Mouse (Mus musculus) CD8-positive naive resting alpha-beta T cell, adult 2 months (primary cell): ENCODE measurements around the gene Stat3.
A peak's percentile ranks its signal among the peaks of the same experiment; 100 is the strongest.

ENCODE experiments used
- DNase-seq, 2 experiments: peaks; one replicate each; pipeline ENCODE4 v3.0.0; 2022; ENCODE audit warnings: low read depth in 2 of 2, low spot score in 2 of 2

Stat3 gene

GRCm38 (mm10) chr11:100939512-100940151 is at the start of gene Stat3:
Stat3 (minus strand) TSS chr11:100939540.
- peak; percentile 98 to 99 for DNase-seq

GRCm38 (mm10) chr11:100988674-100989073 is 49.3 kb upstream of the Stat3 start:
- no peak for DNase-seq

- DNase-seq, result no peak
Measured at GRCm38 (mm10) chr11:100985607-100986006, 46.3 kb upstream of the Stat3 start.

- DNase-seq, result no peak
Measured at GRCm38 (mm10) chr11:100983778-100984131, 44.4 kb upstream of the Stat3 start.

- peak; percentile 72 to 80 for DNase-seq
Measured at GRCm38 (mm10) chr11:100983125-100983777, 43.9 kb upstream of the Stat3 start.

- no peak for DNase-seq
Measured at GRCm38 (mm10) chr11:100982087-100982486, 42.7 kb upstream of the Stat3 start.

- no peak for DNase-seq
Measured at GRCm38 (mm10) chr11:100981236-100981635, 41.9 kb upstream of the Stat3 start.

- DNase-seq, result no peak
Measured at GRCm38 (mm10) chr11:100980438-100980837, 41.1 kb upstream of the Stat3 start.

- no peak for DNase-seq
Measured at GRCm38 (mm10) chr11:100979887-100980286, 40.5 kb upstream of the Stat3 start.

- DNase-seq, result no peak
Measured at GRCm38 (mm10) chr11:100975241-100975640, 35.9 kb upstream of the Stat3 start.

- DNase-seq, result no peak
Measured at GRCm38 (mm10) chr11:100974381-100974970, 35.1 kb upstream of the Stat3 start.

GRCm38 (mm10) chr11:100973245-100973644 is 33.9 kb upstream of the Stat3 start:
- no peak for DNase-seq

- no peak for DNase-seq
Measured at GRCm38 (mm10) chr11:100971455-100971854, 32.1 kb upstream of the Stat3 start.

GRCm38 (mm10) chr11:100970557-100970937 is 31.2 kb upstream of the Stat3 start, which contains the start of gene Cavin1:
Cavin1 (minus strand) TSS chr11:100970887.
- no peak for DNase-seq

GRCm38 (mm10) chr11:100969744-100970556 is 30.6 kb upstream of the Stat3 start:
- peak in 1 of 2 experiments; percentile 27 for DNase-seq

- no peak for DNase-seq
Measured at GRCm38 (mm10) chr11:100969189-100969743, 29.9 kb upstream of the Stat3 start.

- no peak for DNase-seq
Measured at GRCm38 (mm10) chr11:100968501-100968900, 29.2 kb upstream of the Stat3 start.

- no peak for DNase-seq
Measured at GRCm38 (mm10) chr11:100967881-100968420, 28.6 kb upstream of the Stat3 start.

- no peak for DNase-seq
Measured at GRCm38 (mm10) chr11:100967376-100967775, 28.0 kb upstream of the Stat3 start.

- DNase-seq, result no peak
Measured at GRCm38 (mm10) chr11:100965760-100966159, 26.4 kb upstream of the Stat3 start.
